Mouse (Mus musculus) bone marrow macrophage, adult 2 months (primary cell): ENCODE measurements around the gene Abtb1. TPM values are rescaled to one million over a fixed set of nuclear protein-coding genes. Genes with fewer than 3 reads are reported as not detected.

ENCODE experiments used
- H3K27ac ChIP-seq: 2 replicates; pipeline ENCODE4 v1.5.1; 2012; ENCODE audit warnings: low read depth, low read length; ENCODE audit not compliant: insufficient read depth
- H3K4me1 ChIP-seq: 2 replicates; pipeline ENCODE4 v1.6.1; 2012; ENCODE audit warnings: low read length; ENCODE audit not compliant: control insufficient read depth, insufficient read depth
- H3K4me3 ChIP-seq: 2 replicates; pipeline ENCODE4 v1.5.1; 2012; ENCODE audit warnings: mild to moderate bottlenecking, low read length, moderate library complexity; ENCODE audit not compliant: insufficient read depth
- CTCF ChIP-seq: IDR thresholded peaks from 2 replicates; pipeline ENCODE4 v1.5.1; 2012; ENCODE audit warnings: low read depth, mild to moderate bottlenecking, low read length, moderate library complexity
- POLR2A ChIP-seq: IDR thresholded peaks from 2 replicates; pipeline ENCODE4 v1.6.1; 2012; ENCODE audit warnings: mild to moderate bottlenecking, low read depth, low read length, borderline replicate concordance
- polyA plus RNA-seq: library from polyadenylated mRNA; stranded (reverse); fragments of >200 nt; gene quantifications from 2 replicates; pipeline ENCODE4 v1.2.4, GENCODE M21; 2012; ENCODE audit not compliant: missing spikeins, insufficient read depth, insufficient read length

The Abtb1 gene
- polyA plus RNA-seq: 33.6 and 40.7 TPM in 2 replicates

DNA sequence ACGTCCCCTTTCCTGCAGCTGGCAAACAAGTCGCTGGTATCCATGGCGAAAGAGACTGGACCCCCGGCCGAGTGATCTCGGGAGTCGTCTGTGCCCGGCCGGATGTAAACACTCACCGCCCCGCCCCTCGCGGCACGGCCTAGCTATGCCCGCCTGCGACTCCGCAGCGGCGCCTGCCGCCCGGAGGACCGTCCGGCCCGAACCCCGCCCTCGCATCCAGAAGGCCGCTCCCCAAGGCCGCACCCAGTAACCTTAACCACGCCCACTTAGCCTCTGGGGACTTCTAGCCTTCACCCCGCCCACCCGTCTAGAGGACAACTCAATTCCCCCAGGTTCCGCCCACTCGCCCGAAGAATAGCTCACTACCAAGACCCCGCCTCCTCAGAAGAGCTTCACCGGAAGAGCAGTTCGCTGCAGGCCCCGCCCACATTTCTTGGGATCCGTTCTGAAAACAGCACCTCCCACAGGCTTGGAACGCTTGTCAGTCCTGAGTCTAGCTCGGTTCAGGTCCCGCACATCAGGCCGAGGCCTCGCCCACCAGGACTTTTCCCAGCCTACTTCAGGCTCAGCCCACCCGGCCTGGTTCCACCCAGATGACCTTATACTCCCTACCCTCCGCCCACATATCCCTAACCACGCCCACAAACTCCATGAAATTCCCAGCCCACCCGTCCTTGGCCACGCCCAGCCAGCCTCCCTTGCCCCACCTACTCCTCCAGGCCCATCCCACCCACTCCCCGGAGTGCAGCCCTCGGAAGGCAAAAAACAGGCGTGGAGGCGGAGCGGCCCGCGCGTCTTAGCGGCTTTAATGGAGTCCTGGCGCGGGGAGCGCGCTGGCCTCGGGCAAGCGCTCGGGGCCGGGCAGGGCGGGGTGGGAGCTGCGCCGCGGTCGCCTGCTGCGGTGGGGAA, at the start of gene Abtb1:
Gene Abtb1, minus strand, starts transcription at position 204 of the 909 bp plus-strand sequence.
- peak within 1 kb of the TSS; percentile 72 for H3K4me3 ChIP-seq
- peak within 1 kb of the TSS; percentile 69 for H3K27ac ChIP-seq
- H3K4me1 ChIP-seq: peaks cover 23% of the 10 kb centered on the region
- TF ChIP-seq POLR2A (no peak), CTCF (no peak)

DNA sequence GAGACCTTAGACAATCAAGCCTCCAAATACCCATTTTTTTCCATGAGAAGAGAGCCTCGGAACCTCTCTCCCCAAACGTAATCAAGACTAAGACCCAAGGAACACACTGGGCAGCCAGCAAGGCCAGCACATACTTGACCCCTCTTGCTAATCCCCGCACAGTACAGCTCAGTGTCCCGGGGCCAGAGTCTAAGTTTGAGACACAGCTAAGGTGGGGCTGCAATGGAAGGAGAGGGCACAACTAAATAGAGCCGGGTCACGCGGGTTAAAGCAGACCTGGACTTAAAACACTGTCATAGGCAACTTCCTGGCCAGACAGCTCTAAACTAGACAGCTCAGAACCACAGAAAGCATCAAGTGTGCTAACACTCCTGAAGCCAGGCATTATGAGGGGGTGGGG, 49.0 kb upstream of the Abtb1 start:
- H3K4me3 ChIP-seq: no peak overlapping the region
- no peak for TF ChIP-seq POLR2A
- no peak for TF ChIP-seq CTCF
- no peak overlapping the region for H3K27ac ChIP-seq
- no peaks in the 10 kb centered on the region for H3K4me1 ChIP-seq

DNA sequence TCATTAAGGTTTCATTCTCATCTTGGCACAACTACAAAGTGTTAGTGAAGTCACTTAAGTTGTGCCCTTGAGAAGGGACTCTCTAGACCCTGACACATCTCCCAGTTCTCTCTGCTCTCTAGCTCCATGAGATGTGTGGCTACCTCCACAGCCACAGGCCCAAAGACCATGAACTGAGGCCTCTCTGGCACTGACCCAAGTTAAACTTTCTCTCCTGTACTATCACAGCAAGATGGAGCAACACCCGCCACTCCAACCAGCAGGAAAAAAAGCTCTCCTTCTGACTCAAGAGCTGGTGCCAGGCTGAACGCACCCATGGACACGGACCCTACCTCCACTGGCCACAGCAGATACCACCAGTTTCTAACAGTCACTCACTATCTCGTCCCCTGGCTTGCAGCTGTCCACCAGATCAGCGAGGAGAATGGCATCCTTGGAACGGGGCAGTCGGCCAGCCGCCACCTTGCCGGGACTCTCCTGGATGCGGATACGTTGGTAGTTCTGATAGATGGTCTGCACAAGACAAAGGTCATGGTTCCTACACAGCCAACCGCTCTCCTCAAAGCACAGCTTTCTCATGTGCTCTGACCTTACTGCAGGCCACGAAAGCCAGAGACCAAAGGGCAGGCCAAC, 47.7 kb upstream of the Abtb1 start:
- no peak overlapping the region for H3K4me3 ChIP-seq
- no peak overlapping the region for H3K27ac ChIP-seq
- no peak for TF ChIP-seq CTCF
- TF ChIP-seq POLR2A: no peak
- no peaks in the 10 kb centered on the region for H3K4me1 ChIP-seq

DNA sequence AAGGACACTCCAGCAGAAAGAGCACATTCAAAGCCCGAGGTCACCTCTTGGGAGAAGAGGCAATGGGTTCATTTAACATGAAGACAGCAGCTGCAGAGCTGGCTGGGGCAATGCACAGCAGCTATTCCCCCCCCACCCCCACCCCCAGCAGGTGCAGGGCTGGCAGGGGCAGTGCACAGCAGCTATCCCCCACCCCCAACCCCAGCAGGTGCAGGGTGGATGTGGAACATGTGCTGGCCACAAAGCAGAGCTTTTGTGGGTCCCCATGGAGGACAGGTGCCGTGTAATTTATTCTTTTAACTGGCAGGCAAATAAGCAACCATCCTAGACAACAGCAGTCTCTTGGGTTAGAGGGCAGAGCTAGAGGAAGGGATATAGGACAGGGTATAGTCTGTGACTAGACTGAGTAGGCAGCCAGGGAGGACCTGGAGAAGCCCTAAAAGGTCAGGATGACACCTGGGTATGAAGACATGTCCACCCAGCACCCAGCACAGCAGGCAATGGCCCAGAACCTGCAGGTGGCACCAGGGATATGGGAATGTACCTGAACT, 44.7 kb upstream of the Abtb1 start:
- Histone ChIP-seq H3K27ac (no peak overlapping the region), H3K4me1 (no peaks in the 10 kb centered on the region), H3K4me3 (no peak overlapping the region)
- TF ChIP-seq POLR2A (no peak), CTCF (no peak)

DNA sequence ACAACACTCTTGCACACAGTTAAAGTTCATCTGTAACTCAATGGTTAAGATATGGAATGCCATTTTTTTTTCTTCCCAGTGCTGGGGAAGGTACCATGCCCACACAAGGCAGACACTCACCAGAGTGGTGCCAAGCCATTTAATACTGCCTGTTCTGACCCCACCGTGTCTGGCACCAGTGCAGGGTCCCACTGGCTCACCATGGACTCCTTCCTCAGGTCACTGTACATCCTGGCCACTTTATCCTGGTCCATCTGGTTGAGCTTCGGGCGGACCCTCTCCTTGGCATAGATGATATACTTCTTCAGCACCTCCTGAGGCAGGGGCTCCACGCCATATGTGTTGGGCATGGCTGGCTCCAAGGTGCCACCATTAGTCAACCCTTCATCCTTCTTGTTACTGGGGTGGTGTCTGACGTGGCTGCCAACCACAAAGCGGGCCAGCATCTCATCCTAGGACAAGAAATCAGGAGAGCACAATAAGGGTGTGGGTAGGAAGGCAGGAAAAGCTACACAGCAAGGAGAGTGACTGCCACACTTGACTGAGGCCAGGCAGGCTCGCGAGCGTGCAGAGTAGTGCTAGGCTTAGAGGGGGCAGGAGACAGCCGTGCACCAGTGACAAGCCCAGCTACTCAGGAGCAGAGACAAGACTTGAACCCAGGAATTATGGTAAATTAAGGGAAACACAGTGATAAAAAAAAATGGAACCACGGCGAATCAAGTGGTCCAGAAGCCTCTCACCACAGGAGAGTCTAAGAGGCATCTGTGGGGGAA, 44.0 kb upstream of the Abtb1 start:
- Histone ChIP-seq H3K4me3 (no peak overlapping the region), H3K27ac (no peak overlapping the region), H3K4me1 (no peaks in the 10 kb centered on the region)
- TF ChIP-seq POLR2A (no peak), CTCF (no peak)

DNA sequence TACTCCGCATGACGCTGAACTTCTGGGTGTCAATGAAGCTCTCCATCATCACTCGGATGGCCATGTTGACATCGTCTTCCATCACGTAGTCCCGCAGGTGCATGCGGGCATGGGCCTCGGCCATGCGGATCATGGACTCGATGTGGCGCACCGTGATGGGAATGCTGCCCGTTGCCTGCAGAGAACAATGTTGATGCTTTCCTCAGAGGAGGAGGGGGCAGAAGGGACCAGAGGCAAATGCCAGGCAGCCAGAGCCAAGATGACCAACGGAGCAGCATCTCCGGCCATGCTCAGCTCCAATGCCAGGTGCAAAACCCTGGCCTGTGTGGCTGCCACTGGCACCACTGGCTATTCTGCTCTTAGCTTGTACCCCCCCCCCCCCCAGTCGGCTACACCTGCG, 42.9 kb upstream of the Abtb1 start:
- H3K4me3 ChIP-seq: no peak overlapping the region
- H3K27ac ChIP-seq: no peak overlapping the region
- no peaks in the 10 kb centered on the region for H3K4me1 ChIP-seq
- TF ChIP-seq POLR2A (no peak), CTCF (no peak)

DNA sequence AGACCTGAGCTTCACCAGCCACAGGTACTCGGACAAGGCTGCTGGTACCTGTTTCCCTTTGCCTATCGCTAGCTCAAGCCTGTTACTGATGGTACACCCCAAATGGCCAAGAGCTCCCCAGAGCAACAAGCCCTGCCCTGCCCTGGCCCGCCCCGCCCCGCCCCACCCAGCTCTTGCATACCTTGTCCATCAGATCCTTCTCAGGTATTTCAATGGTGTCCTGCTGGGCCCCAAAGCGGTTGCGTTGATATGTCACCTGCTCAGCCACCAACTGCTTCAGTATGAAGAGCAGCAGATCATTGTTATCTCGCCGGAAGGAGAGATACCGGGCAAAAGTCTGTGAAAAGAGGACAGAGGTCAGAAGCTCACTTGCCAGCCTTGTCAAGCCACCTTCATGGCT, 42.4 kb upstream of the Abtb1 start:
- H3K4me3 ChIP-seq: no peak overlapping the region
- TF ChIP-seq POLR2A: no peak
- TF ChIP-seq CTCF: no peak
- no peaks in the 10 kb centered on the region for H3K4me1 ChIP-seq
- H3K27ac ChIP-seq: no peak overlapping the region

DNA sequence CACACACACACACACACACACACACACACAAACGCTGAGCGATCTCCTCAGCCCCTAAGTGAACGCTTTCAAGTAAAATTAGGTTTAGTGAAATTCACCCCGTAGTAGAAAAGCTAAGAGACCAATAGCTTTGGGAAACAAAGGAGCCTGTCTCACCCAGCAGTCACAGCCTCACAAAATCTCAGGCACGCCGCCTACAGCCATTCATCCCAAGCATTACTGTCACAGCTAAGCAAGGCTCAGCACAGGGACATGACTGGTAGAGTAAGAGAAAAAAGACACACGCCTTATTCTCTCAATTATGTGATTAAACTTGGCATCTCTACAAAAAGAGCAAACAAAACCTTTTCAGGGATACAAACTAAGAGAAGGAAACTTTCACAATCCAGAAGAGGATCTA, 39.5 kb upstream of the Abtb1 start:
- Histone ChIP-seq H3K27ac (no peak overlapping the region), H3K4me1 (no peaks in the 10 kb centered on the region), H3K4me3 (no peak overlapping the region)
- TF ChIP-seq POLR2A: no peak

DNA sequence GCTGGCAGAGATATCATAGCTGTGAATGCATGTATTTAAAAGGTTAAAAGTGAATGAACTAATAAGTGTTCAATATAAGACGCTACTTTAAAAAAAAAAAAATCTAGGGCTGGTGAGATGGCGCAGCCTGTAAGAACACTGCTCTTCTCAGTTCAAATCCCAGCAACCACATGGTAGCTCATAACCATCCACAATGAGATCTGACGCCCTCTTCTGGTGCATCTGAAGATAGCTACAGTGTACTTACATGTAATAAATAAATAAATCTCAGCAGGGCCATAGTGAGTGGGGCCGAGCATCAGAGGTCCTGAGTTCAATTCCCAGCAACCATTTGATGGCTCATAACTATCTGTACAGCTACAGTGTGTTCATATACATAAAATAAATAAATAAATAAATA, 37.7 kb upstream of the Abtb1 start:
- no peak for TF ChIP-seq POLR2A
- no peak for TF ChIP-seq CTCF
- Histone ChIP-seq H3K4me3 (no peak overlapping the region), H3K27ac (no peak overlapping the region), H3K4me1 (no peaks in the 10 kb centered on the region)
